Mouse (Mus musculus) lung, postnatal 25 days (tissue): ENCODE measurements around the gene Pex7.

Experiments used
- DNase-seq: peaks from one replicate; pipeline ENCODE4 v3.0.0; 2022; ENCODE audit warnings: low spot score

Pex7 gene

DNA sequence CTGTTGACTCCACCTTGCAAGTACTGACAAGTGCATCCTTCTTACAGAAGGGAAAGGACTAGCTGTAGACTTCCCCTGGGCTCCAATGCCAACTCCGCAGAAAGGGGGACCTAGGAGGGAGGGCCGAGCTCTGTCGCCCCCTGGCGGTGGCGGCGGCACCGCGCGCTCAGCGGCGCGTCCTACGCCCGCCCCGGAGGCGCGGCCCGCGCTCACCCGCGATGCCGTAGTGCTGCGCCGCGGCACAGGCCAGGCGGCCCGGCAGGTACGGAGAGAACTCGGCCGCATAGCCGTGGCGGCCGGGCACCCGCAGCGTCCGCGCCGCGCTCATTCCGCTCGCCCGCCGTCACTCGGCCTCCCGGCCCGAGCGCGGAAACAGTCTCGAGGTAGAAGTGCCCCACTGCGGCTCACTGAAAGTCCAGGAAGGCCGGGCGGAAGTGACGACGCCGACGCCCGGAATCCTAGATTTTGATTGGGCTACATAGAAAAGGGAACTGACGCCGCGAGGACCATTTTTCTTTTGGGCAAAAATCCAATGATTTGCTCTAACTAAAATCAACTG is at the start of gene Pex7:
Pex7 (minus strand) TSS at position 444 of the 559 bp plus-strand sequence.
- peak; percentile 93 for DNase-seq

DNA sequence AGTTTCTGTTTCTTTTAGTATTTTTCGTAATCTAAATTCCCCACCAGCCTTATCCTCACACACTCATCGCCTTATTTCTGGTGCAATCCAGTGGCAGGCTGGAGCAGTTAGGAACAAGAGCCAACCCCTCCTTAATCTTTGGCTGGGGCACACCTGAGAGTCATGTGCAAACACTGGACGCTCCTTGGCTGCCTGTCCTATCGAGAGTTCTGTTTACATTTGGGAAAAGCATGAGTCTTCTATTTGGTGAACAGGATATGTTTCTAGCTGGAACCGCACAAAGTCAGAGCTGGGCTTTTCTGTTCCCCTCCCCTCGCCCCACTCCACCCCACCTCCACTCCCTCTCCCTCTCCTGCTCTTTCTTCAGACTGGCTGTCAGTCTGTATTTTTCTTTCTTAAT is 49.3 kb upstream of the Pex7 start:
- DNase-seq, result peak; percentile 87

DNA sequence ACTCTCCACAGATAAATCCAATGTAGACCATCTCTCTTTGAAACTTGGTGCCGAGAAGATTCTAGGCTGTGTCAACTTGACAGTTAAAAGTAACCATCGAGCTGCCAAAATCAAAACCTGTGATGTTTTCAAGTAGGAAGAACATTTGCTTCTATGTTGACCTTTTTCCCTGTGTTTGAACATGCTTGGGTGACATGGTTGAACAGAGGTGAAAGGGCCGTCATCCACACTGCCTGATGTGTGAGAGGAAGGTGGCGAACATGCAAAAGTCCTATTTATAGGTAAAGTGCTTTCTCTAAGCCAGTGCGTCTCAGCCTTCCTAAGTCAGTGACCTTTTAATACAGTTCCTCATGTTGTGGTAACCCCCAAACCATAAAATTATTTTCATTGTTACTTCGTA is 48.3 kb upstream of the Pex7 start:
- DNase-seq, result no peak

DNA sequence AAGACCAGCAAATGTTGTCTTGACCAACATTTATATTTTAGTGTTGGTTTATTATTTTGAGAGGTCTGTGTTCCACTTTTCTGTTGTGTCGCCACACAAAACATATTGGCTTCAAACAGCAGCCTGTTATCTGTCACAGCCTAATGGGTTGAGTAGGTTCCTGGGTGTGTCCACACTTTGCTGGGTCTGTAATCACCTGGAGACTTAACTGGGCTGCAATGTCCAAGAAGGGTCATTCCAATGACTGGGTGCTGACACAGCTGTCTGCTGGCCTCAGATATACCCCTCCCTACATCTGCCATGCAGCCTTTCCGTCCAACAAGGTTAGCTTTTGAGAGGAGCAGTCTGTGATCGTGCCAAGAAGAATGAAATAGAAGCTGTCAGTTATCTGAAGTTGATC is 47.1 kb upstream of the Pex7 start:
- DNase-seq, result no peak

DNA sequence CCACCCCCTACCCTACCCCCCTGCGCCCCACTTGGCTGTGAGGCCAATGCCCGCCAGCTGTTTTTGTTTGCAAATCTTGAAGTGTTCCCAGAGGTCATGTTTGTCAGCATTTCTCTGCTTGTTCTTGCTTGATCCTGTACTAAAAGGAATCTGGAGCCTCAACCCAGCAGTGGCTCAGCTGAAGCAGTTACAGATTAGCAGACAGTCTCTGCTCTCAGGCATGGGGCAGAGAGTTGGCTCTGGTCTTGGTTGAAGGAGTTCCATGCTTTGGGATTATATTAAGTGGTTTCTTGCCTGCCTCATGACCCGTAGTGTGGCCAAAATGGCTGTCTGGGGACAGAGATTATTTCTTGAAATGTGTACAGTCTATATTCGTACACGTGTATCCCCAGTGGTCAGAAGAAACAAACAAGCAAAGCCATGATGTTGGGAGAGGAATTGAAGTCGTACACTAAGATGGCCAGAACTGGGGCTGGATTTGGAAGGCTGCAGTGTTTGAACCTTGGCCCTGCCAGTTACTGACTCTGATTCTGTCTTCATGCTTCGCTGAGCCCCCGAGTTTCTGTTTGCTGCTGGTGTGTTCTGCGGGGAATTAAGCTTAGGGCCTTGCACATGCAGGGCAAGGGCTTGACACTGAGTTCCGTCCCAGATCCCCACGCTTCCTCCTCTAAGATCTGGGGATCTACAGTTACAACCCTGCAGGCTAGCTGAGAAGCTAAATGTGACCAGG is 45.7 kb upstream of the Pex7 start:
- DNase-seq, result no peak

DNA sequence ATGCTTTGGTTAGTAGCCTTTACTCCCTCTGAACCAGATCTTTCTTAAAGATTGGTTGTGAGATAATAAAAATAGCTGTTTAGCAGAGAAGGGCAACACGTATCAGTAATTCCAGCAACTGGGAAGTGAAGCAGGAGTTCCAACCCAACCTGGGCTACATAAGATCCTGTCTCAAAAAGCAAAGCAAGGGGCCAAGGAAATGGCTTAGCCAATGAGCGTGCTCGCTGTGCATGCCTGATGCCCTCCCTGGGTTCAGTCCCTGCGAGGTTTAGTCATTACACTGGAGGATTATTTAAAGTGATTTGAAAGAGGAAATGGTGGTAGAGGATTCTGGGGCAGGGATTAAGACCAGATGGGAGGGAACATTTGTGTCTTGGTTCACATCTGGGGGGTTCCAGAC is 41.6 kb upstream of the Pex7 start:
- DNase-seq, result no peak

DNA sequence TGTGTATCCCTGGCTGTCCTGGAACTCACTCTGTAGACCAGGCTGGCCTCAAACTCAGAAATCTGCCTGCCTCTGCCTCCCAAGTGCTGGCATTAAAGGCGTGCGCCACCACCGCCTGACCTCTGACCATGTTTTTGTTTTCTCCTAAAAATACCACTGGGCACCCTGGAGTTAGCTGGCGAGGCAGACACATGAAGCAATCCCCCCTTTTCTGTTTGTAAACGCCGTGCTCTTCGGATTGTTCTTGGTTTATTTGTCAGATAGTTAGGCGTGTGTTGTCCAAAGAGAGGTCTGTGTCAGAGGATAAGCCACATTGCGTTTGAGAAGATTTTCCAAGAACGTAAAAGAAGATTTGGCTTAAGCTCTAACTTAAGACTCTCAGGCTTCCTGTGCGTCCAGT is 40.9 kb upstream of the Pex7 start:
- no peak for DNase-seq

DNA sequence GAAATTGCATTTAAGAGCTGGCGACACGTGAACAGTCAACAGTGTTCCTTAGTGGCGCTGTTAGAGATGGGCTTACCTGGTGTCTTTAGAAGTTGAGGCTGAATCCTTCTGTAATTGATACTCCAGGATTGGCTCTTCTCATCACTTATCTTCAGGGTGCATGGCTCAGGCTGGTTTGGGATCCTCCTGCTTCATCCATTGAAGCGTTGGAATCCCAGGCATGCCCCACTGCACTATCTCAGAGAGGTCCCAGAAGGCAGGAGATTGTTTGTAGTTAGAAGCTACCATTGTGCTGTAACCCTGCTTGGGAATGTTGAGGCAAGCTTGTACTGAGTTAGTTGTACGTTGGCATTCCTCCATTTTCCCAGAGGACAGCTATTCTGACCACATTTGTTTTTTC is 40.4 kb upstream of the Pex7 start:
- DNase-seq, result no peak

DNA sequence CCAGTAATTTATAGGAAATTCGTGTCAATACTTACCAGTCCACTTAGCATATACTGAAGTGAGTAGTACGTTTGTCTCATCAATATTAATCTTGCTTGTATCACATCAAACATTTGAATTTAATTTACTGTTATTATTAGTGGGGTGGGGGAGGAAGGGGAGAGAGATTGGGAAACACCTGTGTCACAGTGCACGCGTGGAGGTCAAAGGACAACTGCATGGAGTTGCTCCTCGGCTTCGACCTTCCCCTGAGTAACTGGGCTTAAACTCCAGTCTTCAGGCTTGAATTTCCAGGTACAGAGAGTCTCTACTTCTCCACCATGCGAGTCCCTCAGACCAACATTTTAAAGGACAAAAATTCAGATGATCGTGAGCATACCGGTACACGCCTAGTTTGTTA is 40.0 kb upstream of the Pex7 start:
- DNase-seq, result no peak

DNA sequence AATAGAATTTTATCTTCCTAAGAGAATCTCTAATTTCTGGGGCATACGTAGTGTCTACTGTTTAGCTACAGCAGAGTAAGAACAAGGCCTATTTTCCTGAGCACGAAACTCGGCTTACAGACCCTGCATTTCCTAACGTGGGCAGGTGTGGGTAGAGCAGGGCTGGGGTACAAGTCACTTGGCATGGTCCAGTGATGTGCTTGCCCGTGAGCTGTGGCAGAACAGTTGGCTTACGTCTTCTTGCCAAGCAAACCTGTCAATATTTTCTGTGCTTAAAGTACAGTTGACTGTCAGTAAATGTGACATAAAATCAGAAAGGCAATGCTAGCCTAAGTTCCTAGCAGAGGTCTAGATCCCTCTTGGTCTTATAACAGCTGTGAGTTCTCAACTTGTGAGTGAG is 39.2 kb upstream of the Pex7 start:
- no peak for DNase-seq

DNA sequence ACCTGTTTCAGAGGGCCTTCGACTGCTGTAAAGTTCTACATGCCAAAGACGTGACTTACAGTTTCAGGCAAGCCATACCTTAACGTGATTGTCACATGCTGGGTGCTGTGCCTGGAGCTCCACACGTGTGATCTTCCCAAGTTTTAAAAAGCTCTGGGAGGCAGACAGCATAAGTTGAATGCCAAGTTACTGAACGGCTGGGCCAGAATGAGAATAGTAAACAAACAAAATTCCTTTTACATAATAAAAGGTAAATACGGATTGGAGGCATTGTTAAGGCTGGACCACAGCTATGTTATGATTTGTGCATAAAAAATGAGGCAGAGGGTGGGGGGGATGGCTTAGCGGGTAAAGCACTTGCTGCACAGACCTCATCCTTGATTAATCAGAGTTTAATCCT is 38.2 kb upstream of the Pex7 start:
- DNase-seq, result no peak

DNA sequence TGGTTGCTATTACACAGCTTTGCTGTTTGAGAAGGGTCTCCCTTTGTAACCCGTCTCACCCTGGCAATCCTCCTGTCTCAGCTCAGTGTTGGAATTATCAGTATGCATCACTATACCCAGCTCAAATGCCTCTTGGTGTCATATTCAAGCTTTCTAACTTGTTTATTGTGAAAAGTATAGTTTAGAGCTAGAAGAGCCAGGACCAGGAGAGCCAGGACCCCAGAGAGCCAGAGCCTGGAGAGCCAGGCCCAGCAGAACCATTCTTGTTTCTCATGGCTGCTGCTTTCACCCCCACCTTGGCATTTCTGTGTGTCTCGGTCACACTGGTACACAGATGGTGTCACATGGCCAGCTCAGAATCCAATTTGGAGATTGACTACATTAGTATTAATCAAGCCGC is 35.1 kb upstream of the Pex7 start:
- no peak for DNase-seq

DNA sequence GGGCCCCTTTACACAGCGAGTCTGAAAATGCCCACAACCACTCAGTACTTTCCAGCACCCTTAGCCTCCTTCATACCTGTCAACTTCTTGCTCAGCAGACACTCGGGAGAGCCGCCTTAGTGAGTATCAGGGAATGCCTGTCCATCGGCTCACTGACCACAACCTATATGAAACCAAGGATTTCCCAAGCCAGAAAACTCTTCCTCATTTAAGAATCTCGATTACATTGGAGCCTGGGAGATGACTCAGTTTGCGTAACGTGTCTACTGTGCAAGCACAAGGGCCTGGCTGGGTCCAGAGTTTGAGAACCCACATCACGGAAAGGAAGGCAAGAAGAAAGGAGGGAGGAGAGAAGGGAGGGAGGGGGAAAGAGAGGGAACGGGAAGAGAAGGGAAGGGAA is 34.4 kb upstream of the Pex7 start:
- DNase-seq, result no peak

DNA sequence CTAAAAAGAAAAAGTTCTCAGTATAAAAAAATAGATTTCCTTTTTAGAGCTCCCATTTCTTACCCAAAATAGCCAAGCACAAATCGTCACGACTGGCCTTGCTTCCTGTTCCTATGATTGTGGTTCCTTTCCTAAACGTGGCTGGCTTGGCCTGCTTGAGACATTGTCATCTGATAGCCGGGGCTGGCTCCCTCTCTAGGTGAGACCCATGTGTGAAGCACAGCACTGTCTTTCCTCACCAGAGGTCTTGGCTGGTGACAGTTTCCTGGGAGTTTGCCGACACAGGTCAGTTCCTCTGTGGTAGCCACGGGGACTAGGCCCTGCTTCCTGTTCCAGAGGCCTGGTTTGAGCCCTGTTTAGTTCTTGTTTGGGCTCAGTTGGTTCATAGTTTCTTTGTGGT is 33.6 kb upstream of the Pex7 start:
- peak; percentile 61 for DNase-seq

DNA sequence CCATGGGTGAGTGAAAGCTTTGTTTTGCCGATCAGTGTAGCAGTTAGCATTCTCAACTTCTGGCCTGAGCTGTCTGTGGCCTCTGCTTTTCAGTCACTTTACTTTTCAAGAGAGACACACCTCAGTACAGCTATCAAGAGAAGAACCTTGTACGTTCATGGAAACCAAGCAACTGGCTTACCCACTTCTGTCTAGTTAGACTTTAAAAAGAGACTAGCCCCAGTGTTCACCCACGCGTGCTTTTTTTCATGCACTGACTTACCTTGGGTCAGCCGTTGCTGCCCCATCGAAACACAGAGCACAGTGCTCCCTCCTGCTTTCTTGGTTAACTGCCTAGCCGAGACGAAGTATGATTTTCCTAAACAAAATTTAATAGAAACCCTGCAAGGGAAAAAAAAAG is 33.1 kb upstream of the Pex7 start:
- no peak for DNase-seq

DNA sequence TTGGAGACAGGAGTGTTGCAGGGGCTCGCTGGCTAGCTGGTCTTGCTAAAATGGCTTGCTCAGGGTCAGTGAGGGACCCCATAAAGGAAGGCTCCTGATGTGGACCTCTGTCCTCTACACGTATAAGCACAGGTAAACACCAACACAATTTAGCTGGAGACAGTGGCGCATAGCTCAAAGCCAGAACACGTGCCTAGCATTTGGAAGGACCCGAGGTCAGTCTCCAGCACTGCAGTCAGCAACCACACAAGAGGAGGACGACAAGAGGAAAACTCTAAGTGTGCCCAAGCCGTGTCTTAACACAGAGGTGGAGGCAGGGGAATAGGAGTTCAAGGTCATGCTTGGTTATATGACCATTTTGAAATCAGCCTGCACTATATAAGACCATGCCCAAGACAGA is 32.6 kb upstream of the Pex7 start:
- DNase-seq, result no peak

DNA sequence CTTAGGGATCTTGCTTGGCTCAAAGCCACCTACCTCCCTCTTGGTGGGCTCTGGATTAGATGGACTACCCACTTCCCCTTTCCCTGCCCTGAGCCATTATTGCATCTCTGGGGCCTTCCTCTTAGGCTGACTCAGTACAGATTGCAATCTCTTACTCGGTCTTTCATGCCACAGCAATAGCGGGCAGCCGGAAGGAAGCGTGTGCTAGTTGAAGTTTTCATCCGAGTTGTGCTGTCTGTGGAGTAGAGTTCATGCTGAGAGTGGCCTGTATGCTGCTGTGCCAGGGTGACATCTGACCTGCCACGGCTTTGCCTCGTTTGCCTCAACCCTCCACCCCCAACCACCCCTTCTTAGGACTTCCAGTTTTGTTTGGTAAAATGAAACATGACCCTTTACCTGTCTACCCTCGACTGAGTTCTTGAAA is 31.8 kb upstream of the Pex7 start:
- DNase-seq, result peak; percentile 68

DNA sequence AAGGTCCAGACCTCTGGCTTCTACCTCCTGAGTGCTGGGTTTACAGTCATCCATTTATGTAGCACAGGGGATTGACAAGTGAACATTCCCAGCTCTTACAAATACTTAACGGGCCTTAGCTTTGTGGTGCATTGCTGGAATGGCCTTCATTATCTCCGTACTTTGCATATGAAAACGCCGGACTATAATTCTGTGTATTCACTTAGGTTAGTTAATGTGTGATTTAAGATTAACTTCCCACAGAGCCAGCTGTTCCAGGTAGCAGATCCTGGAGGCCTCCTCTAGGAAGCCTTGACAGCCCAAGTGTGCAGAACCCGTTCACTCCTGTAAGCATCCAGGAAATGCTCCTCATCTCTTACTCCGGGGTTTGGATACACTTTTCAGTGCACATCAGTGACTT is 31.2 kb upstream of the Pex7 start:
- no peak for DNase-seq

DNA sequence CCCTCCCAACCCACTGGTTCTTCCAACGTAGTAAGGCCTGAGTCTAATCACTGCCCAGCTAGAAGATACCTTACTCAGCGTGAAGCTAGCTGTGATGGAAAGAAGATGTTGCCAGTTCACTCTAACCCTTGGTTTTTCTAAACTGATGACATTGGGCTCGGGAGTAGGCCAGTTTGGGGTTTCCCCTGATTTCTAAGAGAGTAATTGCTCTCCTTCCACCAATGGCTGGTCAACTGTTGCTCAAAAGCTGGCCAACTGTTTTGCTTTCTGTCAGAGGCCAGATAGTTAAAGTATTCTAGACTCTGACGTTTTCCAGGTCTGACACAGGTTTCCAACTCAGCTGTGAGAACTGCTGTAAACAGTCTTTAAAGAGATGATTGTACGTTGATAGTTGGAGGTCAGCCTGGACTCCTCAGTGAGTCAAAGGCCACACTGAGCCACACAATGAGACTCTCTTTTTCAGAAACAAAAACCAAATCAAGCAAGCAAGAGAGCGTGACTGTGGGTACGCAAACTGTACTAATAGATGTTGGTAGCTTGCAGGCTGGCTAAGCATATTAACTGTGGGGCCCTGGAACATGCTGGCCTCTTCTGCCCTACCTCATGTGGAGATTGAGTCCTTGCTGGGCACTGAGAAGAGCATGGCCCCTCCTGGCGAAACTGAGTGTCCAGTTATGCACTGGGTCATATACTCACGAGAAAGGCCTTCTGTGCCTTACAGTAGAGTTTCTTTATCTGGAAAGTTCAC is 29.6 kb upstream of the Pex7 start:
- DNase-seq, result no peak

DNA sequence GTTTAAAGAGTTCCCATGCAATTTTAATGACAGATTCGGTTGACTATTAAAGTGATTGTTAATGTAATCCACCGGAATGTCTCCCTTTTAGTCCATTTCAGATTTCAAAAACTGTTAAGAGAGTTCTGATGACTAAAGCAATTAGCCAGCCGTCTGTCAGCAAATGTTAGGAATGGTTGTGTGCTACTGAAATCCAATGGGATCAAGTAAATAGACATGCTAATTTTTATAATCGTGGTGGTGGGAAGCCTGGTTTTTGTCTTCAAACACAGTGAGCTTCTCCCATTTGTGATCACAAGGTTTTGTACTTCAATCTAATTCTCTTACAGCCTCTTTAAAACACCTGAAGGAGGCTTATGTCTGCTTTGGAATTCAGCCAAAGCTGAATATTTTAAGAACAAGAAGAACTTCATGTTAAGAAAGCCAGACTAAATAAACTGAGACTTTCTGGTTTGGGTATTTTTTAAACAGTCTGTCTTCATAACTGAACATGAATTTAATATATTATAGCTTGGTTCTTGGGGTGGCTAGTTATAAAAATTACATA is 28.4 kb upstream of the Pex7 start:
- DNase-seq, result peak; percentile 51

DNA sequence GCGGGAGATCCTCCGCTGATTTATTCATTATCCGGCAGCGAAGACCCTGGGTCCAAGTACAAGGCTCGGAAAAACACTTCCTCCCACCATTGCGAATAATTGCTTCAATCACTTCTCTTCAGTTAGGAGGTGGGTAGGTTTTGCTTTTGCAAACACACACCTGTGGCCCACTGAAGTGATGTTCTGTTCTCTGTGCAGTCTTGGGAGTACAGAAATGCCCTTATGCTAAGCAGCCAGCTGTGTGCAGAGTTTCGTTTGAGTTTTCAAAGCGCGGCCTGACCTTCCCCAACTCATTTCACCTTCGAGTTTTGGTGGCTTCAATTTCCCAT is 27.8 kb upstream of the Pex7 start:
- DNase-seq, result no peak

DNA sequence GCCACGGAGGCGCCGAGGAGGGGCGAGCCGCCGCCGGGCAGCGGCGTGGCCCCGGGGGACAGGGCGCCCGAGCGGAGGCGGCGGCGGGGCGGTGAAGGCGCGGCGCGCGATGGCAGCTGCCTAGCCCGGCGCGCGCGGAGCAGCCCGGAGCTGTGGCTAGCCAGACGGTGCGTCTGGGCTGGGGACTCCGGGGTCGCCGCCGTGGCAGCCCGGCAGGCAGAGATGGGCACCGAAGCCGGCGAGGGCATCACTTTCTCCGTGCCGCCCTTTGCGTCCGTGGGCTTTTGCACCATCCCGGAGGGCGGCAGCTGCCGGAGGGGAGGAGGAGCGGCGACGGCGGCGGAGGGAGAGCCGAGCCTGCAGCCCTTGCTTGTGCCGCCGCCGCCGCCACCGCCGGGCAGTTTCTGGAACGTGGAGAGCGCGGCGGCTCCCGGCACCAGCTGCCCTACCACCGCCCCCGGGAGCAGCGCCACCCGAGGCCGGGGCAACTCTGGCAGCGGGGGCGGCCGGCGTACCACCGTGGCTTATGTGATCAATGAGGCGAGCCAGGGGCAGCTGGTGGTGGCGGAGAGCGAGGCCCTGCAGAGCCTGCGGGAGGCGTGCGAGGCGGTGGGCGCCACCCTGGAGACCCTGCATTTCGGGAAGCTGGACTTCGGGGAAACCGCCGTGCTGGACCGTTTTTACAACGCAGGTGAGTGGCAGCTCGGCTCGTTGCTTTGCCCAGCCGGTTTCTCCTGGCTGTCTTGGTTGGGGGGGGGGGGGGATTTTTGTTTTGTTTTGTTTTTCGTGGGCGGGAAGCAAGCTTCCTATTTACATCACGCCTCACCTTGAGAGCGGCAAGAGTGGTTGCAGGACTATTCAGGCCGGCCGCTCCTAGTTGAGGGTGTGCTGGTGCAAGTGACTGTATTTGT is 27.1 kb upstream of the Pex7 start, which contains the start of gene Map3k5:
Map3k5 (plus strand) TSS at position 89 of the 911 bp plus-strand sequence.
- DNase-seq, result peak; percentile 28
